Mouse (Mus musculus): ENCODE results near the gene Kremen1. TPM values are rescaled to one million over a fixed set of nuclear protein-coding genes. Genes with fewer than 3 reads are reported as not detected.

The Kremen1 gene
- polyA plus RNA-seq, 1 experiment from 2014 or later = 6.6 TPM

DNA sequence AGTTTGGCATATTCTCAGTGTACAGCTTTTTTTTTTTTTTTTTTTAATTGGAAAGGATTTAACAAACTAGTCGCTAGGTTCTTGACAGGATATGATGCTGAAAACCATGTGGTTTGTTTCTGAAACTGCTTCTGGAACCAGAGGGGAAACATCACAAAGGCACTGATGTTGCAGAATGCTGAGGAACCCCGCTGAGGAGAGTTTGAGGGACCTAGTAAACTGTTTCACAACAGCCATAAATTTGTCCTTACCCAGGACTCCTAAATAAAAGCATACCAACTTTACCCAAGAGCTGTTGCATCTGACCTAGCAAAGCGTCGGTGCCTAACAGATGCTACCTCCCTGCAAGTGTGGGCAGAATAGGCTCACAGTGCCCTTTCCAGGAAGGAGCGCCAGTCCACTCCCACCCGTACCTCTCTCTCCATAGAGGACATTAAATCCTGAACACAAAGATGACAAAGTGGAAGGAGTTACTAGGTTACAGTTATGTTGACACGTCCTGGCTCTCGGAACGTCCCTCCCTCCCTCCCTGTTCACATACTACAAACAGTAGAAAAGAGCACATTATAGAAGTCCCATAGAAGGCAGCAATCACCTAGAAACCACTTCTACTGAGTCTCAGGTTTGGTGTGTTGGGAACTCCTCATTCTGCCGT is 1.3 kb downstream of the Kremen1 start:
- no peaks in the 10 kb centered on the region for H3K9me3 ChIP-seq (replicated peaks)
- no peaks in the 10 kb centered on the region for H3K36me3 ChIP-seq (ENCODE audit: poor library complexity, severe bottlenecking)
- H3K27me3 ChIP-seq = peaks cover 18% of the 10 kb centered on the region
- H3K4me2 ChIP-seq = peak overlapping the region; percentile 71
- H3K9ac ChIP-seq = no peak overlapping the region
- peak overlapping the region; percentile 80 for H3K4me3 ChIP-seq
- no peak for ATAC-seq
- H3K27ac ChIP-seq = no peak overlapping the region
- 64% methylated on average over 10 of the region's 10 CpGs for WGBS
- peaks cover 37% of the 10 kb centered on the region for H3K4me1 ChIP-seq

DNA sequence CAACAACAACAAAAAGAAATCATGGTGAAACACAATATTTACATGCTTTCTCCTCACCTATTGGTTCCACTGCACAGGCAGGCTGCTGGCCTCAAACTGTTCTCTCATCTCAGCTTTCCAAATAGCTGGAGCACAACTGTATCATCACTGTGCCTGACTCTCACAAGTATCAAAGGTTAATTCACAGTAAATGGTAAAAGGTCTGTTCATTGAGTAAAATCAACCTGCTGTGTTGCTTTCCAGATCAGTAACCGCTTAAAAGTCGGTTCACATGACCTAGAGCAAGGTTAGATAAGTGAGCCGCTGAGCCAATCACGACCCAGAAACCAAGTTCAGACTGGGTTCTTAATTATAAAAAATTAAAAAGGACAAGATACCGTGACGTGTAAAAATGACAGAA is 3.3 kb downstream of the Kremen1 start:
- Histone ChIP-seq H3K36me3 (ENCODE audit: poor library complexity, severe bottlenecking) (no peaks in the 10 kb centered on the region), H3K4me3 (no peak overlapping the region), H3K27ac (no peak overlapping the region), H3K9ac (no peak overlapping the region), H3K4me2 (no peak overlapping the region), H3K27me3 (peaks cover 19% of the 10 kb centered on the region), H3K9me3 (replicated peaks) (no peaks in the 10 kb centered on the region), H3K4me1 (peaks cover 49% of the 10 kb centered on the region)
- no peak for ATAC-seq
- WGBS = 95% methylated on average over 6 of the region's 6 CpGs

DNA sequence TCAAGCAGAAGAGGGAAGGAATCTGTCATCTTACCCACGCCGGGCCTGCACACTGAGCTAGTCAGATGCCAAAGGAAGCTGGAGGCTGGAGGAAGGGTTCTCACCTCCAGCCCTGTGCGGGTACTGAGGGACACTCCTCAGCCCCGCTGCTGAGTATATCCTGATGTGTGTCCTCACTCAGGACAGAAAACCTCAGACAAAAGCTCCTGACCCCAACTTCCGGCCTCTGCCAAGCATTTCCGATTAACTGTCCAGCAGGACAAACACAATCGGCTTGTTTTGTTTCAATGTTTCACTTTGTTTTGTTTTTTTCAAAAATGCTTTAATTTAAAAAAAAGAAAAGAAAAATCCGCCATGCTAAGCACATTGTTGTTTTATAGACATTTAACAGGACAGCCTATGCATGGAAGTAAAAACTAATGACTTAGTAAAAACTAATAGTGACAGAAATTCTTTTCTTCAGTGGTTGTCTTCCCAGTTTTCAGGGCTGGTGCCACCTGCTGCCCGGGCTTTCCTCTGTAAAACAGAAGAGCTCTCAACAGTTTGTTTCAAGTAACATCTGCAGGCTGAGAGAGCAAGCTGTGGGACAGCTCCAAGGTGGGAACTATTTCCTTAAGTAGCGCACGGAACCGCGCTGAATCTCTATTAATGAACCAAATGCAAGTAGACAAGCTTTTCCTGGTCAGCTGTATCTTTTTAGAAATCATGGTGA is 4.1 kb downstream of the Kremen1 start:
- H3K4me1 ChIP-seq = peaks cover 49% of the 10 kb centered on the region
- no peak for ATAC-seq
- WGBS = 84% methylated on average over 13 of the region's 13 CpGs

DNA sequence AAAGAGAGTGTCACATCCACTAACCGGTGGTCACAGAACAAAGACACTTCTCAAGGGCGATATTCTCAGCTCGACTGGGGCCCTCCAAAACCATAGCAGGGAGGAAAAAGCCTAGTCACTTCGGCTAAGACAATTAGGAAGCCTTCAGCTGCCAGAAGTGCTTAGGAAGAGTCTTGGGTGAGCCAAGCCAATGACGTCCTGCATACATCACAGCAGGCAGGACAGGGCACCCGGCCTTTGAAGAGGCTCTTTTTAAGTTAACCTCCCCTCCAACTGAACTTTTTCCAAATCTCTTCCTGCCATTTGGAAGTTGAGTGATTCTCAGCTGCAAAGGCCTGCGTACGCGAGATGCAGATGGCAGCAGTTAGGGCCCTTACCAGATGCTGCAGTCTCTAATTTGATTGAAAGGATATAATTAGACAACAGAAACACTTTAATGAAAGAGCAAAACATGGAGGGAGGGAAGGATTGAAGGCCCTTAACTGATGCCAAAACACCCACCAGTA is 5.8 kb downstream of the Kremen1 start:
- no peak overlapping the region for H3K4me2 ChIP-seq
- peak; percentile 81 for ATAC-seq

More for the DNA sequence above, 4.1 kb downstream of the Kremen1 start:
- Histone ChIP-seq H3K27ac (no peak overlapping the region), H3K9ac (no peak overlapping the region), H3K36me3 (ENCODE audit: poor library complexity, severe bottlenecking) (no peaks in the 10 kb centered on the region), H3K4me3 (no peak overlapping the region), H3K4me2 (no peak overlapping the region), H3K9me3 (replicated peaks) (no peaks in the 10 kb centered on the region), H3K27me3 (peaks cover 15% of the 10 kb centered on the region; the same call in 1 of the 2 replicates)

DNA sequence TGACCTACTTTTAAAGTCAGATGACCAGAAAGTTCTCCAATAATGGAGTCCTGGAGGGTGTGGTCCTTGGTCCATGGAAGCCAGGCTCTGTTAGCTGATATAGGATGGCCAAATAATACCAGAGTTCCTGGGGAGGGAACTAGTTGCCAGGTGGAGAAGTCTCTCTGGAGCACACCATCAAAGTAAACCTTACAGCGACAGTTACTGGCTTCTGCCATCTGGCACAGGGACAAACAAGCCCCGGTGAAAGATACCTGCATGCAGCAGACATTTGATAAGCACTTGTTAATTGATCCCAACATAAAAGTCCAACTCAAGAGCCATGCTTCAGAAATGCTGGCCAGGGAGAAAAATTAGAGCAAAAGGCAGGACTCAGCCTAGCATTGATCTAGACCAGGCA is 7.3 kb downstream of the Kremen1 start:
- WGBS = 85% methylated on average over 2 of the region's 2 CpGs
- Histone ChIP-seq H3K27me3 (peaks cover 9% of the 10 kb centered on the region; the same call in 1 of the 2 replicates), H3K9me3 (replicated peaks) (no peaks in the 10 kb centered on the region), H3K9ac (no peak overlapping the region), H3K4me2 (no peak overlapping the region), H3K36me3 (ENCODE audit: poor library complexity, severe bottlenecking) (no peaks in the 10 kb centered on the region), H3K4me3 (no peak overlapping the region), H3K27ac (no peak overlapping the region), H3K4me1 (peaks cover 34% of the 10 kb centered on the region)
- ATAC-seq = no peak

More for the DNA sequence above, 5.8 kb downstream of the Kremen1 start:
- H3K27ac ChIP-seq = peak overlapping the region; percentile 78
- no peak overlapping the region for H3K9ac ChIP-seq
- WGBS = 9% methylated on average over 9 of the region's 9 CpGs
- peaks cover 16% of the 10 kb centered on the region for H3K27me3 ChIP-seq
- no peaks in the 10 kb centered on the region for H3K36me3 ChIP-seq (ENCODE audit: poor library complexity, severe bottlenecking)
- no peak overlapping the region for H3K4me3 ChIP-seq
- H3K4me1 ChIP-seq = peaks cover 40% of the 10 kb centered on the region
- no peaks in the 10 kb centered on the region for H3K9me3 ChIP-seq (replicated peaks)

DNA sequence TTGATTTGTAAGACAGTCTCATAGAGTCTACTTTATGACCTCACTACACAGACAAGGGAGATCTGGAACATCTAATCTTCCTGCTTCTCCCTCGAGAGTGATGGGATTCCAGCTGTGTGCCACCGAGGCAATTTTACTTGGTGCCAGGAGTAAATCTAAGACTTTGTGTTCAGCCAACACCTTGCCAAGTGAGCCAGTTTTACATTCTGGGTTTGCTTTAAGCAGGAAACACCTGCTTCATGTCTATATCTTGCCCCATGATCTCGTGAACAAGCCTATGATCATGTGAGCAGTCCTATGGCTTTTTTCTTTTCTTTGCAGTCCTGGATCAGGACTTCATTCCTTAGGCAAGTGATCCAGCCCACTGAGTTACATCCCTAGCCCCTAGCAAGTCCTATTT is 7.8 kb downstream of the Kremen1 start:
- Histone ChIP-seq H3K4me3 (no peak overlapping the region), H3K27ac (no peak overlapping the region), H3K9ac (no peak overlapping the region), H3K36me3 (ENCODE audit: poor library complexity, severe bottlenecking) (no peaks in the 10 kb centered on the region), H3K27me3 (peaks cover 9% of the 10 kb centered on the region; the same call in 1 of the 2 replicates), H3K4me2 (no peak overlapping the region), H3K4me1 (peaks cover 38% of the 10 kb centered on the region), H3K9me3 (replicated peaks) (no peaks in the 10 kb centered on the region)
- 75% methylated on average over 3 of the region's 3 CpGs for WGBS
- ATAC-seq = no peak

DNA sequence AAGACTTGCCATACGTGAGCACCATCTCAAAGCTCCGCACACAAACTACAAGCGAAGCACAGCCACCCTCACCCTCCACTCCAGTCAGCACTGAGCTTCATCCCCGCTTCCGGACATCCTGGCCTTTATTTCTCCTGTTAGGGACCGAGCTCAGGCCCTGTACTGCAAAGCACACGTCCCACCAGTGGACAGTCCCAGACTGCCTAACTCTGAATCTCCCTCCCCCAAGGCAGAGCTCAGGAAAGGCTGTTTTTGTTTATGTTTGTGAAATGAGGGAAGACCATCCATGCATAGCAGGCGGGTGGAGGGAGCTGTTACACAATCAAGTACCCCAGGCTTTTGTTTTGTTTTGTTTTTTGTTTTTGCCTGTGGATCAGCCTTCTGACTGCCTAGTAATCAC is 8.6 kb downstream of the Kremen1 start:
- Histone ChIP-seq H3K4me1 (peaks cover 42% of the 10 kb centered on the region), H3K27me3 (peaks cover 9% of the 10 kb centered on the region; the same call in 1 of the 2 replicates), H3K27ac (no peak overlapping the region), H3K36me3 (ENCODE audit: poor library complexity, severe bottlenecking) (no peaks in the 10 kb centered on the region), H3K4me3 (no peak overlapping the region), H3K4me2 (no peak overlapping the region), H3K9ac (no peak overlapping the region), H3K9me3 (replicated peaks) (no peaks in the 10 kb centered on the region)
- ATAC-seq = no peak
- WGBS = 77% methylated on average over 8 of the region's 8 CpGs

DNA sequence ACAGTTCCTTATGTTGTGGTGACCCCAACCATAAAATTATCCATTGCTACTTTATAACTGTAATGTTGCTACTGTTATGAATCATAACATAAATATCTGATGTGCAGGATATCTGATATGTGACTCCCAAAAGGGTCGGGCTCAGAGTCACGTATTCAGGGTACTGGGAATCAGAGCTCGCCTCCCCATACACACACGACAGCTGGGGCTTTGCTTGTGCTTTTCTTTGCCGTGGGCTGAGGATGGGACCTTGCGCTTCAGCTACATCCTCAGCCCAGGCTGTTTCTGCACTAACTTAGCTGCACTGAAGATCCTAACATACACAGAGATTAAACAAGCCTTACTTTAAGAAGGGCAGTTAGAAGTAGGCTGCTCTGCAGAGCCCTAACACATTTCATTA is 10.2 kb downstream of the Kremen1 start:
- no peak for ATAC-seq
- H3K9ac ChIP-seq = no peak overlapping the region
- H3K4me3 ChIP-seq = no peak overlapping the region
- peaks cover 31% of the 10 kb centered on the region for H3K4me1 ChIP-seq
- H3K27ac ChIP-seq = no peak overlapping the region
- no peaks in the 10 kb centered on the region for H3K36me3 ChIP-seq (ENCODE audit: poor library complexity, severe bottlenecking)
- no peak overlapping the region for H3K4me2 ChIP-seq
- WGBS = 82% methylated on average over 6 of the region's 6 CpGs
- no peaks in the 10 kb centered on the region for H3K9me3 ChIP-seq (replicated peaks)
- peaks cover 9% of the 10 kb centered on the region; the same call in 1 of the 2 replicates for H3K27me3 ChIP-seq

DNA sequence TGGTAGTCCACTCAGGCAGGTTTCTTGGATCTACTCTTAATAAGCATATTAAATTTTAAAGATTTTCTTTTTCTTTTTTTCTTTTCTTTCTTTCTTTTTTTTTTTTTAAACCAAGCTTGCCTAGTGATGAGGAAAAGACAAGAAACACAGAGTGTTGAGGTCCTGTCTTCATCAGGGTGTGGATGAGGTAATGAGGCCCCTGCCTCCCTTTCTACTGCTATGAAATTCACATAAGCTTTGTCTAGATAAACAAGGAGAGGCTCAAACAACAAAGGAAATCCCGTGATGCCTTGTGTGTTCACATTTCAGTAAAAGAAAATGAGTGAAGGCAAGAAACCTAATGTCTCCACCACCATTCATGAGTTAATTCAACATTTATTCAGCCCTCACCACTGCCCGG is 13.2 kb downstream of the Kremen1 start:
- 10% methylated on average over 2 of the region's 2 CpGs for WGBS

DNA sequence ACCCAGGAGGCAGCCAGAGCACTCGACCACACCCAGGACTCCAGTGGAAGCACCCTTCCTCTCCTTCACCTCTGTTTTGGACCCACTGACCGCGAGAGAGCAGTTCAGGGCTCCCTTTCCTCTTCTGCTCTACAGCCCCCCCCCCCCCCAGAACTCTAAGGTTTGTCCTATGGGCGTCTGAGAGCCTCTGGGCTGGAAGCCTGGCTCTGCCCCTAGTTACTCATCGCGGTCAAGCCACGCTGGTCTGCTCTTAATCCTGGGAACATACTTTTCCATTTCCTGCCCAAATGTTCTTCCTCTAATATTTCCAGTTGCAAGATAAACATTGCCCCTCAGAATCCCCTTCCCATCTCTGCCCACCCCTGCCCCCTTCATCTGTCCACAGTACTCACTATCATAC is 15.9 kb downstream of the Kremen1 start:
- no peak overlapping the region for H3K27ac ChIP-seq
- H3K4me2 ChIP-seq = no peak overlapping the region
- no peak overlapping the region for H3K4me3 ChIP-seq
- no peak overlapping the region for H3K9ac ChIP-seq
- peaks cover 13% of the 10 kb centered on the region for H3K36me3 ChIP-seq (ENCODE audit: poor library complexity, severe bottlenecking)
- H3K27me3 ChIP-seq = no peaks in the 10 kb centered on the region
- H3K4me1 ChIP-seq = peaks cover 25% of the 10 kb centered on the region
- no peak for ATAC-seq
- 91% methylated on average over 7 of the region's 7 CpGs for WGBS
- no peaks in the 10 kb centered on the region for H3K9me3 ChIP-seq (replicated peaks)

More for the DNA sequence above, 13.2 kb downstream of the Kremen1 start:
- Histone ChIP-seq H3K4me3 (no peak overlapping the region), H3K9me3 (replicated peaks) (no peaks in the 10 kb centered on the region), H3K4me1 (peaks cover 22% of the 10 kb centered on the region), H3K27ac (no peak overlapping the region; the same call in 1 of the 2 replicates), H3K36me3 (ENCODE audit: poor library complexity, severe bottlenecking) (0 out of 2 replicates have a peak, but pooled peaks cover 1% of the 10 kb centered on the region), H3K9ac (no peak overlapping the region), H3K27me3 (peaks cover 3% of the 10 kb centered on the region; the same call in 1 of the 2 replicates), H3K4me2 (no peak overlapping the region)
- no peak for ATAC-seq

DNA sequence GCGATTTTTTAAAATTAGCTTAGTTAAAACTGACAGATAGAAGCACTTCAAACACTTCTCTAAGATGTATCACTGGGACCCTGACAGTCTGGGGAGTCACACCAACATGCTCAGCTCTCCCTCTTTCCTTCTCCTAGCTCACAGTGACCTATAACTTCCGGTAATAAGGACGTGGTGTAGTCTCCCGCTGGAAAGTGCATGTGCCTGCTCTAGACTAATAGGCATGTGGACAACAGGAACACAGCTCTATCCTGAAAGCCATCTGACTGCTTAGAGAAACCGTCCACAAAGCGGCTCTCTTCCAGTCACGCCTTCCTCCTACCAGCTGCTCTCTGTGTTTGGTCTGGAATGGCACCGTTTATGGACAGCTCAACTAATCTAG is 16.6 kb downstream of the Kremen1 start:
- Histone ChIP-seq H3K27me3 (no peaks in the 10 kb centered on the region), H3K4me2 (no peak overlapping the region), H3K27ac (no peak overlapping the region), H3K9ac (no peak overlapping the region), H3K36me3 (ENCODE audit: poor library complexity, severe bottlenecking) (peaks cover 13% of the 10 kb centered on the region), H3K4me3 (no peak overlapping the region), H3K4me1 (peaks cover 31% of the 10 kb centered on the region), H3K9me3 (replicated peaks) (no peaks in the 10 kb centered on the region)
- peak; percentile 36; the same call in 1 of the 2 replicates for ATAC-seq
- WGBS = 68% methylated on average over 8 of the region's 8 CpGs

Data from forebrain, embryonic 13.5 days (tissue).